Mouse (Mus musculus) midbrain, embryonic 11.5 days (tissue): Measurements from ENCODE around the gene Gm43720. TPM values are rescaled to one million over a fixed set of nuclear protein-coding genes. Genes with fewer than 3 reads are reported as not detected.

Experiments used
- ATAC-seq: fragments of 200-750 bp; cut with Nextera tagmentation; 2 replicates; pipeline ENCODE4 v1.8.0; 2017; ENCODE audit warnings: moderate TSS enrichment, moderate library complexity; ENCODE audit not compliant: low FRiP score
- DNase-seq: peaks from one replicate; pipeline ENCODE4 v3.0.0; 2015; ENCODE audit warnings: low spot score; ENCODE audit errors: missing footprints
- H3K27ac ChIP-seq: fragments of 300-500 bp; sonication (generic); 2 replicates; pipeline ENCODE4 v1.5.1; 2014; ENCODE audit warnings: low read depth, low read length
- H3K27me3 ChIP-seq: fragments of 300-500 bp; sonication (generic); 2 replicates; pipeline ENCODE4 v1.6.1; 2014; ENCODE audit warnings: mild to moderate bottlenecking, low read length, moderate library complexity, mixed read lengths; ENCODE audit not compliant: control insufficient read depth, insufficient read depth
- H3K36me3 ChIP-seq: fragments of 300-500 bp; sonication (generic); 2 replicates; pipeline ENCODE4 v1.6.1; 2014; ENCODE audit warnings: mild to moderate bottlenecking, low read length, moderate library complexity, mixed read lengths; ENCODE audit not compliant: control insufficient read depth, insufficient read depth
- H3K4me1 ChIP-seq: fragments of 300-500 bp; sonication (generic); 2 replicates; pipeline ENCODE4 v1.6.1; 2014; ENCODE audit warnings: low read length; ENCODE audit not compliant: control insufficient read depth, insufficient read depth
- H3K4me2 ChIP-seq: fragments of 300-500 bp; sonication (generic); 2 replicates; pipeline ENCODE4 v1.6.1; 2014; ENCODE audit warnings: mild to moderate bottlenecking, moderate library complexity
- H3K4me3 ChIP-seq: fragments of 300-500 bp; sonication (generic); 2 replicates; pipeline ENCODE4 v1.5.1; 2014; ENCODE audit warnings: low read depth, low read length
- H3K9ac ChIP-seq: fragments of 300-500 bp; sonication (generic); 2 replicates; pipeline ENCODE4 v1.6.1; 2014; ENCODE audit warnings: low read length
- H3K9me3 ChIP-seq: fragments of 300-500 bp; sonication (generic); 2 replicates; pipeline ENCODE4 v1.6.1; 2016; ENCODE audit warnings: low read length; ENCODE audit not compliant: control insufficient read depth
- WGBS: fragments of 180-500 bp; shearing (Covaris S2); extraction: QIAGEN DNeasy Blood & Tissue Kit; methylation state at CpG from one replicate; pipeline ENCODE4 v1.1.7; 2014; 5-methylcytosine and 5-hydroxymethylcytosine counted together
- polyA plus RNA-seq: library from polyadenylated mRNA; unstranded; fragments of >200 nt; fragmentation: Nextera tagmentation; extraction: Ambion mirVana; gene quantifications from 2 replicates; pipeline ENCODE4 v1.2.1, GENCODE M21; 2014

Gm43720 gene
- polyA plus RNA-seq = 0.14 and 0.20 TPM in 2 replicates

- peak; percentile 99 for ATAC-seq
- peak; percentile 99 for DNase-seq
- Histone ChIP-seq H3K36me3 (no peaks in the 10 kb centered on the region), H3K4me2 (peak within 1 kb of the TSS; percentile 52), H3K27ac (peak within 1 kb of the TSS; percentile 60), H3K9me3 (peaks cover 3% of the 10 kb centered on the region; the same call in 1 of the 2 replicates), H3K9ac (peak within 1 kb of the TSS; percentile 89), H3K4me3 (peak within 1 kb of the TSS; percentile 72), H3K27me3 (peaks cover 5% of the 10 kb centered on the region; the same call in 1 of the 2 replicates), H3K4me1 (peaks cover 35% of the 10 kb centered on the region)
- under 1% methylated on average over 55 of the region's 56 CpGs for WGBS
Measured at GRCm38 (mm10) chr5:138279585-138280424, at the start of gene Gm43720, which contains the start of the genes Gpc2 and Stag3. Gm43720 (minus strand) TSS chr5:138279958. Gpc2 (minus strand) TSS chr5:138280005. Stag3 (plus strand) TSS chr5:138280240.

GRCm38 (mm10) chr5:138312795-138313194 lies 33.0 kb upstream of the Gm43720 start:
- DNase-seq = no peak
- Histone ChIP-seq H3K4me2 (no peak overlapping the region), H3K4me1 (no peaks in the 10 kb centered on the region), H3K36me3 (no peaks in the 10 kb centered on the region), H3K9me3 (no peaks in the 10 kb centered on the region), H3K27ac (no peak overlapping the region), H3K27me3 (no peaks in the 10 kb centered on the region), H3K9ac (no peak overlapping the region), H3K4me3 (no peak overlapping the region)
- no peak for ATAC-seq
- 90% methylated on average over 3 of the region's 3 CpGs for WGBS

GRCm38 (mm10) chr5:138299613-138300012 lies 19.9 kb upstream of the Gm43720 start:
- Histone ChIP-seq H3K27me3 (no peaks in the 10 kb centered on the region), H3K36me3 (no peaks in the 10 kb centered on the region), H3K9ac (no peak overlapping the region), H3K4me3 (no peak overlapping the region), H3K4me2 (no peak overlapping the region), H3K9me3 (no peaks in the 10 kb centered on the region), H3K27ac (no peak overlapping the region), H3K4me1 (no peaks in the 10 kb centered on the region)
- WGBS = 90% methylated on average over 2 of the region's 2 CpGs
- DNase-seq (no peak), ATAC-seq (no peak)

- Histone ChIP-seq H3K4me1 (no peaks in the 10 kb centered on the region), H3K4me2 (no peak overlapping the region), H3K4me3 (no peak overlapping the region), H3K36me3 (no peaks in the 10 kb centered on the region), H3K9ac (no peak overlapping the region), H3K27ac (no peak overlapping the region), H3K9me3 (no peaks in the 10 kb centered on the region), H3K27me3 (no peaks in the 10 kb centered on the region)
- DNase-seq (no peak), ATAC-seq (no peak)
Measured at GRCm38 (mm10) chr5:138294158-138294557, 14.4 kb upstream of the Gm43720 start.

- ATAC-seq = no peak
- Histone ChIP-seq H3K4me2 (no peak overlapping the region), H3K4me3 (no peak overlapping the region), H3K9ac (no peak overlapping the region), H3K4me1 (no peaks in the 10 kb centered on the region), H3K27ac (no peak overlapping the region), H3K9me3 (no peaks in the 10 kb centered on the region), H3K36me3 (no peaks in the 10 kb centered on the region), H3K27me3 (no peaks in the 10 kb centered on the region)
- no peak for DNase-seq
- WGBS = 85% methylated on average over 1 of the region's 1 CpGs
Measured at GRCm38 (mm10) chr5:138291638-138292037, 11.9 kb upstream of the Gm43720 start.

- H3K27ac ChIP-seq = no peak overlapping the region
- no peak overlapping the region for H3K4me3 ChIP-seq
- H3K9me3 ChIP-seq = no peaks in the 10 kb centered on the region
- 70% methylated on average over 3 of the region's 3 CpGs for WGBS
- H3K36me3 ChIP-seq = no peaks in the 10 kb centered on the region
- DNase-seq (no peak), ATAC-seq (no peak)
- no peak overlapping the region for H3K9ac ChIP-seq
- no peaks in the 10 kb centered on the region for H3K4me1 ChIP-seq
- no peaks in the 10 kb centered on the region for H3K27me3 ChIP-seq
- H3K4me2 ChIP-seq = no peak overlapping the region
Measured at GRCm38 (mm10) chr5:138287861-138288260, 8.1 kb upstream of the Gm43720 start.

- Histone ChIP-seq H3K27ac (no peak overlapping the region), H3K36me3 (no peaks in the 10 kb centered on the region), H3K27me3 (peaks cover 5% of the 10 kb centered on the region; the same call in 1 of the 2 replicates), H3K4me3 (no peak overlapping the region), H3K4me1 (peaks cover 6% of the 10 kb centered on the region; the same call in 1 of the 2 replicates), H3K9ac (no peak overlapping the region), H3K4me2 (no peak overlapping the region), H3K9me3 (peaks cover 3% of the 10 kb centered on the region; the same call in 1 of the 2 replicates)
- WGBS = 37% methylated on average over 1 of the region's 1 CpGs
- no peak for ATAC-seq
- DNase-seq = no peak
Measured at GRCm38 (mm10) chr5:138283540-138283939, 3.8 kb upstream of the Gm43720 start.

GRCm38 (mm10) chr5:138281798-138282197 lies 2.0 kb upstream of the Gm43720 start:
- DNase-seq (no peak), ATAC-seq (no peak)
- 82% methylated on average over 2 of the region's 2 CpGs for WGBS

GRCm38 (mm10) chr5:138280829-138281228 lies 1.1 kb upstream of the Gm43720 start:
- Histone ChIP-seq H3K27me3 (peaks cover 5% of the 10 kb centered on the region; the same call in 1 of the 2 replicates), H3K36me3 (no peaks in the 10 kb centered on the region), H3K9me3 (peaks cover 3% of the 10 kb centered on the region; the same call in 1 of the 2 replicates), H3K9ac (no peak overlapping the region), H3K4me3 (no peak overlapping the region), H3K4me2 (no peak overlapping the region), H3K4me1 (peaks cover 26% of the 10 kb centered on the region), H3K27ac (no peak overlapping the region)
- DNase-seq (no peak), ATAC-seq (no peak)
- WGBS = 94% methylated on average over 15 of the region's 15 CpGs

More at GRCm38 (mm10) chr5:138281798-138282197, 2.0 kb upstream of the Gm43720 start:
- H3K4me1 ChIP-seq = peaks cover 17% of the 10 kb centered on the region
- no peak overlapping the region for H3K9ac ChIP-seq
- H3K4me2 ChIP-seq = no peak overlapping the region
- no peaks in the 10 kb centered on the region for H3K36me3 ChIP-seq
- no peak overlapping the region for H3K4me3 ChIP-seq
- no peak overlapping the region for H3K27ac ChIP-seq
- H3K9me3 ChIP-seq = peaks cover 3% of the 10 kb centered on the region; the same call in 1 of the 2 replicates
- H3K27me3 ChIP-seq = peaks cover 5% of the 10 kb centered on the region; the same call in 1 of the 2 replicates
